Mouse (Mus musculus) brain, embryonic 14.5 days (tissue): Measurements from ENCODE around the gene Tfip11. TPM values are rescaled to one million over a fixed set of nuclear protein-coding genes. Genes with fewer than 3 reads are reported as not detected.

Source experiments
- DNase-seq: peaks from one replicate; pipeline ENCODE4 v3.0.0-alpha.2; 2011; ENCODE audit warnings: low read depth
- CTCF ChIP-seq: fragments of 200-500 bp; IDR thresholded peaks from 2 replicates; pipeline ENCODE4 v1.5.1; 2012; ENCODE audit warnings: inconsistent platforms, mild to moderate bottlenecking, moderate library complexity, borderline replicate concordance; ENCODE audit not compliant: insufficient read depth, insufficient read length; ENCODE audit errors: extremely low read depth
- POLR2A ChIP-seq: fragments of 200-500 bp; IDR thresholded peaks from 2 replicates; pipeline ENCODE4 v1.6.1; 2012; ENCODE audit warnings: mild to moderate bottlenecking, inconsistent platforms, borderline replicate concordance; ENCODE audit not compliant: poor library complexity, insufficient read depth, insufficient read length, severe bottlenecking; ENCODE audit errors: extremely low read depth
- polyA plus RNA-seq: library from polyadenylated mRNA; depleted of rRNA; stranded (reverse); fragments of >200 nt; gene quantifications from 2 replicates; pipeline ENCODE4 v1.2.3, GENCODE M21; 2012; rRNA removed

Gene Tfip11
- polyA plus RNA-seq, 1 experiment, result 44.6 TPM

- DNase-seq, result no peak
Measured at GRCm38 (mm10) chr5:112384805-112385472, 58.8 kb downstream of the Tfip11 start.

GRCm38 (mm10) chr5:112385973-112386372 is 59.8 kb downstream of the Tfip11 start:
- TF ChIP-seq CTCF, result no peak
- TF ChIP-seq POLR2A, result no peak
- no peak for DNase-seq

More at GRCm38 (mm10) chr5:112384805-112385472, 58.8 kb downstream of the Tfip11 start:
- TF ChIP-seq POLR2A (no peak), CTCF (no peak)

Other genes with a start within 250 kb of the Tfip11 start
- 1.00 and 1.6 TPM in 2 replicates for gene Cryba4, start 73.8 kb upstream of the Tfip11 start, polyA plus RNA-seq
- gene Crybb1, start 70.5 kb upstream of the Tfip11 start, polyA plus RNA-seq, result 1.1 and 1.6 TPM in 2 replicates
- gene Tpst2, start 49.7 kb upstream of the Tfip11 start, polyA plus RNA-seq, result 20.1 and 24.6 TPM in 2 replicates
- 69.5 and 105 TPM in 2 replicates for gene Srrd, start 16.7 kb downstream of the Tfip11 start, polyA plus RNA-seq
- gene Hps4, start 16.7 kb downstream of the Tfip11 start, polyA plus RNA-seq, result 63.3 and 77.7 TPM in 2 replicates
- not detected in 2 replicates for gene Gm6583, start 29.7 kb downstream of the Tfip11 start, polyA plus RNA-seq
- gene Asphd2, start 68.5 kb downstream of the Tfip11 start, polyA plus RNA-seq, result 120 and 140 TPM in 2 replicates
- not detected in 2 replicates for gene Gm6588, start 123.1 kb downstream of the Tfip11 start, polyA plus RNA-seq